Mouse (Mus musculus) testis, adult 2 months (tissue): ENCODE measurements around the gene Memo1. TPM values are rescaled to one million over a fixed set of nuclear protein-coding genes. Genes with fewer than 3 reads are reported as not detected.
"Not testable (repeated sequence)": the region's sequence is repeated elsewhere in the genome, so short reads cannot be mapped to it uniquely, and the experiment has no call there.

Experiments
- H3K27ac ChIP-seq: fragments of 200-500 bp; 2 replicates; pipeline ENCODE4 v1.5.1; 2012; ENCODE audit warnings: low read depth, low read length; ENCODE audit not compliant: control insufficient read depth, insufficient read depth
- H3K27me3 ChIP-seq: fragments of 200-500 bp; 2 replicates; pipeline ENCODE4 v1.6.1; 2012; ENCODE audit warnings: mild to moderate bottlenecking, low read length, moderate library complexity; ENCODE audit not compliant: control insufficient read depth, insufficient read depth
- H3K36me3 ChIP-seq: fragments of 200-500 bp; 2 replicates; pipeline ENCODE4 v1.6.1; 2012; ENCODE audit warnings: mild to moderate bottlenecking, low read length; ENCODE audit not compliant: control insufficient read depth, insufficient read depth
- H3K4me1 ChIP-seq: fragments of 200-500 bp; 2 replicates; pipeline ENCODE4 v1.6.1; 2012; ENCODE audit warnings: low read length; ENCODE audit not compliant: control insufficient read depth, insufficient read depth
- H3K4me3 ChIP-seq: fragments of 200-500 bp; 2 replicates; pipeline ENCODE4 v1.5.1; 2012; ENCODE audit warnings: low read depth, mild to moderate bottlenecking, low read length, moderate library complexity, mixed read lengths; ENCODE audit not compliant: control insufficient read depth
- CTCF ChIP-seq: fragments of 200-500 bp; IDR thresholded peaks from 2 replicates; pipeline ENCODE4 v1.5.1; 2012; ENCODE audit warnings: low read depth, mild to moderate bottlenecking, inconsistent platforms, low read length, moderate library complexity; ENCODE audit not compliant: control insufficient read depth, insufficient read depth, insufficient replicate concordance
- POLR2A ChIP-seq: fragments of 200-500 bp; IDR thresholded peaks from 2 replicates; pipeline ENCODE4 v1.6.1; 2012; ENCODE audit warnings: low read depth, mild to moderate bottlenecking, inconsistent platforms, low read length, moderate library complexity; ENCODE audit not compliant: control insufficient read depth
- polyA plus RNA-seq: library from polyadenylated mRNA; depleted of rRNA; stranded (reverse); fragments of >200 nt; gene quantifications from 2 replicates; pipeline ENCODE4 v1.2.3, GENCODE M21; 2012

Memo1 gene
- polyA plus RNA-seq, 1 experiment = 110 TPM

GRCm38 (mm10) chr17:74304060-74304459, 8.7 kb upstream of the Memo1 start:
- Histone ChIP-seq H3K4me1 (no peaks in the 10 kb centered on the region), H3K27me3 (no peaks in the 10 kb centered on the region), H3K36me3 (no peaks in the 10 kb centered on the region), H3K27ac (no peak overlapping the region), H3K4me3 (no peak overlapping the region)
- TF ChIP-seq CTCF = no peak
- TF ChIP-seq POLR2A = no peak

GRCm38 (mm10) chr17:74300089-74300488, 4.8 kb upstream of the Memo1 start:
- Histone ChIP-seq H3K4me1 (peaks cover 3% of the 10 kb centered on the region; the same call in 1 of the 2 replicates), H3K27ac (no peak overlapping the region), H3K36me3 (no peaks in the 10 kb centered on the region), H3K27me3 (no peaks in the 10 kb centered on the region), H3K4me3 (no peak overlapping the region)
- TF ChIP-seq POLR2A (no peak), CTCF (no peak)

DNA sequence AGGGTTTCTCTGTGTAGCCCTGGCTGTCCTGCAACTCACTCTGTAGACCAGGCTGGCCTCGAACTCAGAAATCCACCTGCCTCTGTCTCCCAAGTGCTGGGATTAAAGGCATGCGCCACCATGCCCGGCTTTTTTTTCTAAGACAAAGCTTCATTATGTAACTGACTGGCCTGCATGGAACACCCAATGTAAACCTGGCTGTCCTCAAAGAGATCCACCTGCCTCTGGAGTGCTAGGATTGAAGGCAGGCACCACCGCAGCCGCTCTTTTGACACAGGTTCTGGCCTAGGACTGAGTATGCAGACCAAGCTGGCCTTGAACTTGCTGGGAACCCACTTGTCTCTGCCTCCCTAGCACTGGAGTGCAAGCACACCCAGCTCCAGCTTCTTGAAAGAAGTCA, 1.7 kb upstream of the Memo1 start:
- not testable (repeated sequence) for H3K4me1 ChIP-seq, H3K27me3 ChIP-seq, H3K4me3 ChIP-seq, H3K36me3 ChIP-seq, H3K27ac ChIP-seq

DNA sequence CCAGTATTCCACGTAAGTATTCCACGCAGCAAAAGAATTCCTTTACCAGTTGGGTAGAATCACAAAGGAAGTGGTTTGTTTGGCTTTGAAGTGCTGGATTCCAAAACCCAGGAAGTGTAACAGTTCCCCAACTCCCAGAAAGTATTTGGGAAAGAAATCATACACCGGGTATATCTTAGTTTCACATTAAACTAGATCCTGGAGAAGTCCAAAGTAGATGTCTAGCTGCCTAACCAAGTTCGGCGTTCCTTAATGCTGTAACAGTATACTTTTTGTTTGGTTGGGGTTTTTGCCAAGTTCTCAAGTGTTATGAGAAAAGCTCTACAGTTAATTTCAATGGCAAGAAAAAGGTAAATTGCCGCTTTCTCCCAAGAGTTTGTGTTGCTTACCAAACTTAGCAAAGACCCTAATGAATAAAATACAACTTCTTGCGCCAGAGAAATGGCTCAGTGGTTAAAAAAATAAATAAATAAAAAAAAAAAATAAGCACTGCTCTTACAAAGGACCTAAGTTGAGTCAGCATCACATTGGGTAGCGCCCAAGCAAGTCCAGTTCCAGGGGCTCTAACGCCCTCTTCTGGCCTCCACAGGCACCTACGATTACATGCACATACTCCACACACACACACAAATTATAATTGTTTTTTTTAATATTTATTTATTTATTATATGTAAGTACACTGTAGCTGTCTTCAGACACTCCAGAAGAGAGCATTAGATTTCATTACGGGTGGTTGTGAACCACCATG, 929 bp upstream of the Memo1 start:
- no peaks in the 10 kb centered on the region for H3K36me3 ChIP-seq
- H3K27me3 ChIP-seq = no peaks in the 10 kb centered on the region
- peaks cover 3% of the 10 kb centered on the region; the same call in 1 of the 2 replicates for H3K4me1 ChIP-seq
- H3K4me3 ChIP-seq = peak overlapping the region; percentile 91; the same call in 1 of the 2 replicates
- TF ChIP-seq POLR2A (no peak), CTCF (peak; percentile 38; the same call in 1 of the 2 replicates)
- H3K27ac ChIP-seq = peak overlapping the region; percentile 88

DNA sequence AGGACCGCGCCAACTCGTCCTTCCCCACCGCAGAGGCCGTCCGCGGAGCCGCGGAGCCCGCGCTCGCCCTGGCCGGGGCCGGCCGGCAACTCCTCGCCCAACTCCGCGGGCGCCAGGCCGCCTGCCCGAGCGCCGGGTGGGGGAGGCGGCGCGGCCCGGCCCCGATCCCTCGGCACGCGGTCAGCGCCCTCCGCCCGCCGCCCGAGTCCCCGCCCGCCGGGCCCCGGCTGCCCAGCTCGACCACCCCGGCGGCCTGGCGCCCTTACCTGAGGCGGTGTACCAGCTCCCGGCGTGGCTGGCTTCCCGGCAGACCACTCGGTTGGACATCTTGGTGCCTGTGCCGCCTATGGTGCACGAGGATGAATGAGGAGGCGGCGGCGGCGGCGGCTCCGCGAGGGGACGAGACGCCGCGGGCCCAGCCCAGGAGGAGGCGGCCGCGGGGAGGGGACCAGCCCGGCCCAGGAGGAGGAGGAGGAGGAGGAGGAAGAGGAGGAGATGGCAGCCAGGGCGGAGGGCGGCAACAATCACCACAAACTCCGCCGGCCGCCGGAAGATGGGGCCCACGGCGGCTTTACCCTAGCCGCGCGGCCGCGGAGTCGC, 795 bp downstream of the Memo1 start:
- no peaks in the 10 kb centered on the region for H3K36me3 ChIP-seq
- TF ChIP-seq POLR2A (no peak), CTCF (no peak)
- H3K27ac ChIP-seq = peak overlapping the region; percentile 64
- H3K4me1 ChIP-seq = peaks cover 3% of the 10 kb centered on the region; the same call in 1 of the 2 replicates
- H3K27me3 ChIP-seq = no peaks in the 10 kb centered on the region
- H3K4me3 ChIP-seq = peak overlapping the region; percentile 93

- peaks cover 3% of the 10 kb centered on the region; the same call in 1 of the 2 replicates for H3K4me1 ChIP-seq
- no peak for TF ChIP-seq CTCF
- no peak for TF ChIP-seq POLR2A
- no peaks in the 10 kb centered on the region for H3K36me3 ChIP-seq
- H3K4me3 ChIP-seq = peak overlapping the region; percentile 93
- peak overlapping the region; percentile 64 for H3K27ac ChIP-seq
- H3K27me3 ChIP-seq = no peaks in the 10 kb centered on the region
These were observed 1.5 kb downstream of the Memo1 start for GRCm38 (mm10) chr17:74293687-74294425.

- TF ChIP-seq CTCF = no peak
- no peak for TF ChIP-seq POLR2A
These were observed 3.5 kb downstream of the Memo1 start for GRCm38 (mm10) chr17:74291640-74292361.

More at GRCm38 (mm10) chr17:74291640-74292361, 3.5 kb downstream of the Memo1 start:
- Histone ChIP-seq H3K4me1 (peaks cover 3% of the 10 kb centered on the region; the same call in 1 of the 2 replicates), H3K27me3 (no peaks in the 10 kb centered on the region), H3K4me3 (no peak overlapping the region), H3K36me3 (no peaks in the 10 kb centered on the region), H3K27ac (no peak overlapping the region)
